ENCODE assay signal across 8 mouse cellular contexts in genomic region chr1:52166652-52167220, GRCm38 (mm10). TPM values are rescaled to one million over a fixed set of nuclear protein-coding genes. Genes with fewer than 3 reads are reported as not detected.
DNase-seq lines count a peak whose midpoint lies in the region; ATAC-seq and TF ChIP-seq lines count a peak whose summit lies in the region.

No protein-coding gene starts in this region.

- no peak for ATAC-seq in liver, embryonic 12.5 days
- ATAC-seq in heart, postnatal 0 days (ENCODE audit: insufficient read depth, low read depth) = peak; percentile 59; the same call in 1 of the 2 replicates
- peak; percentile 55 for ATAC-seq in megakaryocyte progenitor cell, adult 5-6 weeks (replicated peaks; ENCODE audit: poor library complexity)

- no peaks in the 10 kb centered on the region for H3K27me3 ChIP-seq in cerebellum, adult 2 months (ENCODE audit: control insufficient read depth, insufficient read depth, low read length)
- no peaks in the 10 kb centered on the region for H3K27me3 ChIP-seq in liver, embryonic 12.5 days (replicated peaks)
- H3K27me3 ChIP-seq in heart, postnatal 0 days (ENCODE audit: control insufficient read depth, insufficient read depth, low read length) = no peaks in the 10 kb centered on the region

- 39% methylated on average over 14 of the region's 14 CpGs for WGBS in cerebellum, adult 2 months
- WGBS in liver, embryonic 12.5 days (ENCODE audit: insufficient replicate concordance) = 50% methylated on average over 14 of the region's 14 CpGs
- WGBS in heart, postnatal 0 days = 55% methylated on average over 14 of the region's 14 CpGs

- TF ChIP-seq CTCF in cerebellum, adult 2 months (IDR thresholded peaks at IDR 0.05; ENCODE audit: borderline replicate concordance, insufficient read depth, low read depth, low read length) = no peak
- TF ChIP-seq CTCF in heart, postnatal 0 days (IDR thresholded peaks at IDR 0.05; ENCODE audit: low read depth) = no peak

- no peak overlapping the region for H3K9ac ChIP-seq in liver, embryonic 12.5 days
- H3K9ac ChIP-seq in heart, postnatal 0 days (replicated peaks; ENCODE audit: low read depth, low read length) = no peak overlapping the region; the same call in 1 of the 2 replicates

- no peak overlapping the region for H3K4me2 ChIP-seq in liver, embryonic 12.5 days
- H3K4me2 ChIP-seq in heart, postnatal 0 days (ENCODE audit: low read depth, low read length) = peak overlapping the region; percentile 38

- H3K9me3 ChIP-seq in liver, embryonic 12.5 days (replicated peaks) = no peaks in the 10 kb centered on the region
- H3K9me3 ChIP-seq in heart, postnatal 0 days (replicated peaks; ENCODE audit: control insufficient read depth, low read length) = no peaks in the 10 kb centered on the region

- TF ChIP-seq EP300 in heart, postnatal 0 days (IDR thresholded peaks at IDR 0.05; ENCODE audit: low read depth) = no peak

- no peak overlapping the region for H3K4me3 ChIP-seq in cerebellum, adult 2 months (replicated peaks; ENCODE audit: insufficient read depth, low read depth, low read length)
- no peak overlapping the region for H3K4me3 ChIP-seq in liver, embryonic 12.5 days
- peak overlapping the region; percentile 19; the same call in 1 of the 2 replicates for H3K4me3 ChIP-seq in heart, postnatal 0 days (ENCODE audit: low read depth, low read length)

- H3K27ac ChIP-seq in cerebellum, adult 2 months (ENCODE audit: insufficient read depth, low read length) = 0 out of 2 replicates have a peak overlapping the region, but pooled peaks have one; percentile 11
- H3K27ac ChIP-seq in liver, embryonic 12.5 days = no peak overlapping the region
- H3K27ac ChIP-seq in heart, postnatal 0 days (ENCODE audit: low read depth) = peak overlapping the region; percentile 73

- H3K4me1 ChIP-seq in cerebellum, adult 2 months (ENCODE audit: control insufficient read depth, insufficient read depth, low read length) = peaks cover 20% of the 10 kb centered on the region
- peaks cover 18% of the 10 kb centered on the region; the same call in 1 of the 2 replicates for H3K4me1 ChIP-seq in liver, embryonic 12.5 days
- H3K4me1 ChIP-seq in heart, postnatal 0 days (ENCODE audit: control insufficient read depth, insufficient read depth) = peaks cover 9% of the 10 kb centered on the region; the same call in 1 of the 2 replicates

- TF ChIP-seq POLR2A in cerebellum, adult 2 months (IDR thresholded peaks at IDR 0.05; ENCODE audit: borderline replicate concordance, insufficient read depth, low read length) = no peak

- H3K36me3 ChIP-seq in liver, embryonic 12.5 days = peaks cover 14% of the 10 kb centered on the region
- peaks cover 32% of the 10 kb centered on the region for H3K36me3 ChIP-seq in heart, postnatal 0 days (replicated peaks; ENCODE audit: control insufficient read depth, insufficient read depth, low read length)

- DNase-seq in cerebellum, adult 2 months = peak in 1 of 2 experiments; percentile 7
- DNase-seq in cerebellum, postnatal 25 days = no peak
- peak; percentile 14 for DNase-seq in liver
- peak; percentile 52 for DNase-seq in heart, postnatal 0 days (ENCODE audit: low spot score)
- no peak for DNase-seq in testis, postnatal 14 days (ENCODE audit: low spot score)
- no peak for DNase-seq in frontal cortex, postnatal 36 days (ENCODE audit: low spot score in 2 of 2)

RNA-seq across cellular contexts. Expression of gene Stat1, which starts 47.5 kb away (rescaled TPM):
- 25.1 TPM in 2 replicates for polyA plus RNA-seq in cerebellum, adult 2 months (2012; rRNA removed)
- 15.2 and 17.0 TPM in 2 replicates for polyA plus RNA-seq in liver, embryonic 12.5 days (2016; fragmentation: Nextera tagmentation; extraction: Ambion mirVana)
- total RNA-seq in heart, postnatal 0 days (2014; rRNA removed; ENCODE audit: low replicate concordance) = 55.1 and 70.0 TPM in 2 replicates
- 22.3 and 23.0 TPM in 2 replicates for polyA plus RNA-seq in heart, postnatal 0 days (2015; fragmentation: Nextera tagmentation; extraction: Ambion mirVana)
- total RNA-seq in megakaryocyte progenitor cell, adult 5-6 weeks (2015) = 55.9 and 59.4 TPM in 2 replicates
- 46.5 and 56.9 TPM in 2 replicates for total RNA-seq in megakaryocyte progenitor cell, adult 5-6 weeks (2017)

Comparison
In these comparisons a context has a peak if more than half of its experiments do, and no peak if none do; other contexts are left out.
1. DNase-seq: peak in liver (single experiment) and heart, postnatal 0 days (single experiment); none in cerebellum, postnatal 25 days (0 of 2), testis, postnatal 14 days (single experiment) and frontal cortex, postnatal 36 days (0 of 2).